Mouse (Mus musculus): ENCODE measurements around the gene Actl11.

- no peak for TF ChIP-seq CTCF (IDR thresholded peaks at IDR 0.05; ENCODE audit: low read depth, low read length)
- TF ChIP-seq POLR2A (IDR thresholded peaks at IDR 0.05; ENCODE audit: borderline replicate concordance, low read depth, low read length), result no peak
Observed at GRCm38 (mm10) chr9:107907801-107908120, 20.5 kb upstream of the Actl11 start.
